Mouse (Mus musculus) skeletal muscle tissue, adult 2 months (tissue): ENCODE results near the gene Pxmp4.

ENCODE experiments used
- DNase-seq: peaks from one replicate; pipeline ENCODE4 v3.0.0-alpha.2; 2012; ENCODE audit warnings: low read depth, low spot score

Gene Pxmp4

DNA sequence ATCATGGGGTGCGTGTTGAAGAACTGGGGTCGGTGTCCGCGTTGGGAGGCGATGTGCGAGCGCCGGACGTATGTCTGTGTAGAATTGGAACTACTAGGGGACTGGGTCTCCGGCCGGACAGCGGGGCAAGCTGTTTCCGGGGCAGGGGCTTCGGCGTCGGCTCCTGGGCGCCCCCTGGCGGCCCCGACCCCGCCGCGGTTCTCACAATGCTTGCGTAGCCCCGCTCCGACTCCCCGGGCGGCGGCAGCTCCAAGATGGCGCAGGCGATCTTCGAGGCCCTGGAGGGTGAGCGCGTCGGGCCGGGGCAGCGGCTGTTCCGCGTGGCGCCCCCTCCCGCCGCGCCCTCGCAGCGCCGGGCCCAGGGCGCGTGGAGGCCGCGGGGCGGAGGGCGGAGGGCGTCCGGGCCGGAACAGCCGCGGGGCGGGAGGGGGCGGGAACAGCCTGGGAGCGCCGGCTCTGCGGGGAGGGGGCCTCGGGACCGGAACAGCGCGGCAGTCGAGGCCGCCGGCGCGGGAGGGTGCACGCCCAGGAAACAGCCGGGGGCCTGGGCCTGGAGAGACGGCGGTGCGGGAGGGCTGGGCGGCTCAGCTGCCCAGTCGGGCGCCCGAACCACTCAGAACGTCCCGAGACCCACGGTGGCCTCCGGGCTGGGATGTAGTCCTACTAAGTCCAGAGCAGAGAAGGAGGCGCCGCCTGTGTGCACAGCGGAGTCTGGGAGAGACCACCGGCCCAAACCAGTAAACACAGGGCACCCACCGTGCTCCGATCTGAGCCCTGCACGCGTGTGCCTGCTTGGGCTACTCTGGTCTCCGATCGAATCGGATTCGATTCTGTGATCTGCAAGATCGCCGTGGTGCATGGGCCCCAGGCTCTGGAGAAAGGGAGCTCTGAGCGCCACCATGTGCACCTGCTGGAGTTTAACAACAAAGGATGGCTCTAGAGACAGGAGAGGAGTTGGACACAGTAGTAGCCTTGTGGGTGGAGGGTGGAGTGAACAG is 9.9 kb upstream of the Pxmp4 start, which contains the start of the genes Zfp341 and 4930519P11Rik:
Gene Zfp341 (plus strand): TSS at position 180 of the 998 bp plus-strand sequence.
Gene 4930519P11Rik (minus strand): TSS at position 320 of the 998 bp plus-strand sequence.
- peak; percentile 92 for DNase-seq

DNA sequence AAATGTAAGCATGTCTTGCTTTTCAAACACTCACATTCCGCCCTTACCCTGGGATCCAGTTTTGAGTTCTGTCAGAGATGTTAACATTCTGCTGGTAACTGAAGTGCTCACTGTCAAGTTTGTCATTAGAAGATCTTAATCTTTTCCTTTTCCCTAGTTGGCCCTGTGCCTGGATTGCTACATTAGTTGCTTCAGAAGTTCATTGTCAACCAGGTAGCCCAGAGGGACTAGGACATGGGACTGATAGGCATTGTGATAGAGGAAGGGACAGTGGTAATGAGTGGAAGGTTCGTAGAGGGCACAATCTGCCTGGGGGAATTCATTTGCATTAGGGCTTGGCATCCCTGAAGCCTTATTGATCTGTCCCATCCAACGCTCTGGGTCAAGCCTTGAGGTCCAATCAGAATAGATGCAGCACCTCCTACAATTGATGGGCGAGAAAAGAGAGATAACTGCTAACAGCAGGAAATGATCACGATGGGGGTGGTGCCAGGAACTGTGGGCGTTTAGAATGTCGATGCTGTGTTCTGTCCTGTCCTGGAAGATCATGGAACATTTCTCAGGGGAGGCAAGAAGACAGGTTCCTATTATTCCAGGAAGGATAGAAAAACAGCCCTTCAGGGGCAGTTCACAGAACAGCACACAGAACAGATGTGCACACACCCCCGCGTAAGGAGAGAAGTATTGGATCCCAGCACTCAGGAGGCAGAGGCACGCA is 5.7 kb upstream of the Pxmp4 start:
- DNase-seq = no peak

DNA sequence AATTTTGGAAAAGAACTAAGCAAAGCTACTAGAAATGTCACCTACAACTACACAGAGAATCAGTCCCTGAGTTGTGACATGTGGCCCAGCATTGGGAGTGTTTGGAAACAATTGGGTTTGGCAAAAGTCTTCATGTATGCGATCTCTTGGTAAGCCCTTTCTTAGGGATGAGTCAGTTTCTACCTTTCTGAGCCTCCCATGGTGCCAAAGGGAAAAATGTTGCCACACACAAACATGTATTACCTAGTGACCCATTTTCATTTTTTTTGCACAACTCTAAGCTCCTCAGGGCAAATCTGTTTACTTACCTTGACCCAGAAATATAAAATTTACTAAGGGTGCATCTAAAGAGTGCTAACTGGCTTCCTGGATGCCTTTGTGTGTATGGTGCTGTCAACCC is 3.5 kb upstream of the Pxmp4 start:
- DNase-seq = no peak

GRCm38 (mm10) chr2:154604156-154604555 is 648 bp upstream of the Pxmp4 start:
- no peak for DNase-seq

DNA sequence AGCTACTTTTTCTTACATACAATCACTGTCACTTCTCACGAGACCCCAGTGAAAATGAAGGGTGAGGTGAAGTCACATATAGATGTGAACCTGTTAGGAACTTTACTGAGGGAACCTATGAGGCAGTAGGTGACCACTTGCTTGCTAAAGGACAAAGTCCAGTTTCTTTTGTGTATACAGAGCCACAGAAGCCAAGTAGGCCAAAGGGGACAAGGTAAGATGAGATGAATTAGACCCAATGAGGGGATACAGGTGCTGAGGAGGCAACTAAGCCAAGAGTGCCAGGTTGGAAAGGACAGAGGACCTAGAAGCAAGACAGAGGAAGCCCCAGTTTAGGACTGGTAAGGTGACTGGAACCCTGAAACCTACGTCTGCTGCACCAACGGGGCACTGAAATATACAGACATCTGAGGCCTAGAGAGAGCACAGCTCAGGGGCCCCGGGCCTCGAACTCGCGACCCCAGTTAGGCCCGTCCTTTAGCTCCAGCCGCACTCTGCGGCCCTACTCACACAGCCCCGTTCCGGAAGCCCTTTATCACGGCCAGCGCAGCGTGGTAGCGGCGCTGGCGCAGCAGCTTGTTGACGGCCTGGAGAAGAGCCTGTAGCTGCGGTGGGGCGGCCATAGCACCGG is 386 bp downstream of the Pxmp4 start:
- DNase-seq = no peak

DNA sequence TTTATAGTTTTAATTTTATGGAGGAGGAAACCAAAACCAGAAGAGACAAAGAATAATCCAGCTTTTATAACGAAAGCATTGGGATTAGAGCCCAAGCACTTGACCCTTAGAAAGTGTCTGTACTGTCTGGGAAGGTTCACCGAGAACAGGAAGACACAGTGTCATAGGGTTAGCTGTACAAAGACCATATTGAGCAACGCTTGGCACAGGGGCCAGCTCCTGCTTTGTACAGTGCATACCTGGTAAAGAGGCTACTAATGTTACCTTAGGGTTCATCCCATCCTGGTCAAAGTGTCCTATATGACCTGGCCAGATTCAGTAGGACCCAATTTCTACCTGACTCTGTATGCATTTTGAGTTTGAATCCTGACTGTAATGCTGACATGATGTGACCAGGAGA is 2.2 kb downstream of the Pxmp4 start:
- no peak for DNase-seq

GRCm38 (mm10) chr2:154600586-154600985 is 2.9 kb downstream of the Pxmp4 start:
- no peak for DNase-seq

- no peak for DNase-seq
Measured at GRCm38 (mm10) chr2:154597399-154597798, 6.1 kb downstream of the Pxmp4 start.

DNA sequence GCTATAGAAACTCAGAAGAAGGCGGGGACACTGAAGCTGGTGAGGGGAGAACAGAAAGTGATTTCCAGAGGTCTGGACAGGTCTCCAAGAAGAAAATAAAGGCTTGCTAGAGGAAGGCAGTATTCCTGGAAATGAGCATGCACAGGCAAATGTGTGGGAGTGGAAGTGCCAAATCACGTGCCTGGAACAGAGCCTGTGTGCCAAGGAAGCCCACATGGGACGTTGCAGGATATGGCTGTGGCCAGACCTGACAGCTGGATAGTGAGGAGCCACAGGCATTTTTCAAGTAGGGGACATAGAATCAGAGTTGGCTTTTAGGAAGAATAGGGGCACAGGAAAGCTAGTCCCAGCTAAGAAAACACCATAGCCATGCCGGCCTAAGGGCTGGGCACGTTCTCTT is 7.7 kb downstream of the Pxmp4 start:
- no peak for DNase-seq

- no peak for DNase-seq
Measured at GRCm38 (mm10) chr2:154593025-154593424, 10.5 kb downstream of the Pxmp4 start.

DNA sequence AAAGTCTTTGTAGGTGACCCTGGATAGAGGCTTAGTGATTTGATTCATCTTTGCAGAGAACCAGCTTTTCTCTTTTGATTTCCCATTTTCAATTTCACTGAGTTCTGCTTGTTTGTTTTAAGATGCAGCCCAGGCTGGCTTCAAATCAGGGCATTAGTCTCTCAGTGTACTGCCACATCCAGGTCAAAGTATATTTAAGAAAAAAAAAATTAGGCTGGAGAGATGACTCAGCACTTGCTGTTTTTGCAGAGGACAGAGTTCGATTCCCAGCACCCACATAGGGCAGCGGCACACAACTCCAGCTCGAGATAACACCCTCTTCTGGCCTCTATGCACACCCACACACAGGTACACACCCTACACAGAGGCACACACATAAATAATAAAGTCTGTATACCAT is 12.3 kb downstream of the Pxmp4 start:
- DNase-seq = no peak

DNA sequence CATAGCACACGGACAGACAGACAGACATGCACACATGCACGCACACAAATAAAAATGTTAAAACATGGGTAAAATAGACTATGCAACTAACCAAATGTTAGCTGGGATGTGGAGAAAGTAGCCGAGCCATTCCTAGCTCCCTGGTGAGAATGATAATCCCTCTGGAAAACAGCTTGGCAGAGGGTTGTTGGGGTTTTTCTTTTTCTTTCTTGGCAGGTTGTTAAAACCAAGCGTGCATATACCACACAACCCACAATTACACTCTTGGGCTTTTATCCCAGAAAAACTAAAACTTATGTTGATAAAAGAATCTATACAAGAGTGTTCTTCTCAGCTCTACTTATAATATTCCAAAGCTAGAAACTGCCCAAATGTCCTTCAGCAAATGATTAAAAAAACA is 14.5 kb downstream of the Pxmp4 start:
- DNase-seq = no peak

GRCm38 (mm10) chr2:154586405-154586804 is 17.1 kb downstream of the Pxmp4 start:
- no peak for DNase-seq

GRCm38 (mm10) chr2:154584931-154585601 is 18.4 kb downstream of the Pxmp4 start:
- no peak for DNase-seq

DNA sequence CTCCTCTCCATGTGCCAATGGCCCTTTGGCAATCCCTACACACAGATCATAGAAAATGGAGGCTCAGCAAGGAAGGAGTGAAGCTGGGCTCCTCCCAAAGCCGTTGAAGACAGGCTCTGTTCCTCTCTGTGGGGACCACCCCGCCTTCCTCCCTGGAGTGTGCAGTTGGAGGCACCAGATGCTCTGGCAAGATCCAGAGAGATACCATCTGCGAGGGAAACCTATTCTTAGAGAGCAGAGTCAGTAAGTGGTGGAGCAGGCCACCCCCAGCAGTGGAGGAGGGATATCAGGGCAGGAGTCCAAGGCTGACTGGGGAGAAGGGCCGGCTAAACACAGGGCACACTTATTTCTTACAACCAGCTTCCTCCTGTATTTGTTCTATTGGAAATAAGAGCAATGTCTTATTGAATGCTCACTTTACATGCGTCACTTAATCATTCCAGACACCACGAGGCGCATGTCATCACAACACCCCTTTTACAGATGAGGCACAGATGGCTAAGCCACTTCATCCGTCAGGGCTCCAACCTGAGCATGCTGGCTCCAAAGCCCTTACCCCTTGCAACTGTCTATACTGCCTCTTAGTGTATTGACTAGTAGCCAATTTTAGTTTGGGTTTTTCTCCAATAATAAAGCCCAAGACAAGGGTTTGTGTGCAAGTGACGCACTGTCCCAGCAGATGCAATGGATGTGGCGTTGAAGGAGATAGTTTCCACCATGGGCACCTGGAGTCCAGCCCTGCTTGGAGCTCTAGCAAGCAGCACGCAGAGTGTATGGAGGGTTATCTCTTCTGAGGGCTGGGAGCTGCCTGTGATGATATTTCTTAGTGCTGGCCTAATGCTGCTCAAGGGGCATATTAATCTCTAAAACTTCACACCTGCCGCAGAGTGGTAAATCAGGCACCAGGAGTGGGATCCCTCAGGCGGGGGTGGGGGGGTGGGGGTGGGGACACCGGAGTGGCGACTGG is 19.3 kb downstream of the Pxmp4 start:
- DNase-seq = no peak

DNA sequence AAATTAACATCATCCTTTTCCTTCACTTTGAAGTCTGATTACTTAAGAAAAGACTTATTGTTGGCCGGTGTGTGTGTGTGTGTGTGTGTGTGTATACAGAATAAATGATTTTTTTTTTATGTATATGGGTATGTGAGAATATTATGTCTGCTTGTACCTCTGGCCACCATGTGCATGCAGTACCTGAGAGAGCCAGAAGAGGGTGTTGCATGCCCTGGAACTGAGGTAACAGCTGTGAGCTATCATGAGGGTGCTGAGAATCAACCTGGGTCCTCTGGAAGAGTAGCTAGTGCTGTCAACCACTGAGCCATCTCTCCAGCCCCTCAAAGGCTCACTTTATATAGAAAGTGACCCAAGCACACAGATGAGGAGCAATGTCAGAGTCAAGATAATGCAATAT is 22.1 kb downstream of the Pxmp4 start:
- DNase-seq = no peak

DNA sequence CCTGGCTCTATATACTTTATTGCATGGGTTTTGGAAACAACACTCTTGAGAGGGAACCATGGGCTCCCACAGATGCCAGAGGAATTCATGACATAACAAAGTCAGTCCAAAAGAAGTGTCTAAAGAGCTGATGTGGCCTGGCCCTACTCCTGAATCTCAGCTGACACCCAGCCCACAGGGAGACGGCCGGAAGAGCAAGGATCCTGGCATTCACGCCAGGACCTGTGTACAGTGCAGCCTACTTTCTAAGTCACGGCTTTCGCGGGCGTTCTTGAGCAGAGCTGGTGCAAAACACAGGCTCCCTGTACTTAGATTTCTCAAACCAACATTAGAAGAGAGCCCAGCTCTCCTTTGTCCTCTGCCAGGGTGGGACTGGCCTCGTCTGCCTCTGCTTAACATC is 22.9 kb downstream of the Pxmp4 start:
- DNase-seq = peak; percentile 76

GRCm38 (mm10) chr2:154577744-154578067 is 25.8 kb downstream of the Pxmp4 start:
- no peak for DNase-seq

DNA sequence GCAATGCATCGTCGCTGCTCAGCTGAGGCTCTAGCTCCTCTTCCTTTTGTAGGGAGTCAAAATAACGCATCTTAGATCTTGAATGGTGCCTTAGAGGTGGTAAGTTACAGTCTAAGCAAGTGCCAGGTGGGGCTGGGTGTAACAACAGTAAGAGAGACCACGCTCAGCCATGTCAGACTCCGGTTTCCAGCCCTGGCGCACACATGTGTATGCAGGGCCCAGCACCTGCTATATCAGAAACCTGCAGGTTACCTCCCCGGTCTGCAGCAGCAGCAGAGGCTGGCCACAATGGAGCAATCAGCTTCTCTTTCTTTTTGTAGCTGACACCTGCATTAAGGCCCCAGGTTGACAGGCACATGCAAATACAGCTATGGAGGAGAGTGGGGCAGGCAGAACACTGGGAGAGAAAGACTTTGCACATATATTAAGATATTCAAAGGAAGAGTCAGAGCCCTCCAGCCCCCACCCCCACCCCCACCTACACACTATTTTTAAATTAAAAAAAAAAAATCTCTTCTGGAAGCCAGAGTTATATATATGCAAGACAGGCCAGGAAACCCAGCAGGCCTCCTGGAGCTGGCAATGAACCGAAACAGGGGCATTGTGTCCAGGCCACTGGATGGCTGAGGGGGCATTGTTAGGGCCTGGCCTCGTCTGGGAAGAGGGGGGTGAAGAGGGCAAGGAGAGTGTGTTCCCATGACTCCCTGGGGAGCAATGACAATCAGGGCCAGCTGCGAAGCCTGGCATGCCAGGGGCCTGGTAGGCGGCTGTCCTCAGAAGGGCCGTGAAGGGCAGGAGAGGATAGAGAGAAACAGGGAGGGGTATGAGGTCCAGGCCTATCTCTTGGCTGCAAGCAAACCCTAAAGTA is 26.4 kb downstream of the Pxmp4 start:
- DNase-seq = no peak

DNA sequence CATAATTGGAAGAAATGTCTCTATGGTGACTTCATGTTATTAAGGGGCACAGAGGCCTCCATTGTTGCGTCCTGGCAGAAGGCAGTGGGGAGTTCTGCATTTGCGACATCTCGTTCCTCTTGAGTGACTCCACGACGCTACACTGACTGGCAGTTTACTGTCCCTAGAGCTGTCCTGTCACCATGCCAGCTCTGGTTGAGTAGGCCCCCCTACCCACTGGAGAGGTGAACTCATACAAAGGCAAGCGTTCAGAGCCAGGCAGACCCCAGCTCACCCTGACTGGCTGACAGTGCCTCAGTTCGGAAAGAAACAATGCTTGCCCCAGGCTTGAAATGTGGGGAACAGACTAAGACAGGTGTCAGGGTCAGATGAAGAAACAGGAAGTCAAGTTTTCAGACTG is 29.2 kb downstream of the Pxmp4 start:
- no peak for DNase-seq
